27 mouse cellular contexts compared by ENCODE assay signal in the genomic region with DNA sequence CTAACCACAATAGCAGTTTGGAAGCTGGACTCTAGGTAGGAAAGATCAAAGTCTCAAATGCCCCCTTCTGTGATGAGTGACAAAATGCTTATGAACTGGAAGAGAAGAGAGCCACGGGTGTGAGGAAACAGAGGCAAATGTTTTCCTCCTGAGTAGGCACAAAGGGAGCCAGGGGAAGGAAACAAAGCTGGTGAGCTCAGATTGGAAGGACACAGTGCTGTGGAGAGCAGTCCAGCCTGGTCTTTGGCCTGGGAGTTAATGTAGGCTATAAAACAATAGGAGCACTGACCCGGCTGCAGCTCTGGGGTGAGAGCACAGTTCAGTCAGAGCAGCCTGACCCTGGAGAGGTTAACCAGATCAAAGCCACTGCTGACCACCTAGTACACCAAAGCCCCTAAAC.
DNase-seq lines count a peak whose midpoint lies in the region; ATAC-seq lines count a peak whose summit lies in the region.
"Had no signal": no experiment of that assay in that cellular context is flagged by ENCODE, and none has a peak within 500 bp of the region (broad histone marks: within the 10 kb centered on the region; RNA-seq: fewer than 3 reads in every experiment).

No protein-coding gene starts in this region.

- intact Hi-C loops in heart, postnatal 25 days (cut with DNase I), result no loop called here

- H3K9ac ChIP-seq in midbrain, embryonic 14.5 days (replicated peaks; ENCODE audit: low read length), result no peak overlapping the region
- H3K9ac ChIP-seq in intestine, embryonic 16.5 days (ENCODE audit: low read depth, low read length), result no peak overlapping the region
- H3K9ac ChIP-seq: forebrain, embryonic 15.5 days; heart, embryonic 12.5 days; heart, embryonic 15.5 days; hindbrain, embryonic 13.5 days had no signal

- H3K9me3 ChIP-seq in midbrain, embryonic 10.5 days (replicated peaks), result no peaks in the 10 kb centered on the region
- no peaks in the 10 kb centered on the region for H3K9me3 ChIP-seq in midbrain, embryonic 14.5 days (ENCODE audit: control insufficient read depth, low read length)
- no peaks in the 10 kb centered on the region for H3K9me3 ChIP-seq in intestine, embryonic 16.5 days (ENCODE audit: control insufficient read depth, low read length)
- H3K9me3 ChIP-seq: forebrain, embryonic 15.5 days; G1E; heart, embryonic 12.5 days; heart, embryonic 15.5 days; hindbrain, embryonic 13.5 days had no signal

- no peaks in the 10 kb centered on the region for H3K36me3 ChIP-seq in midbrain, embryonic 10.5 days
- H3K36me3 ChIP-seq in midbrain, embryonic 14.5 days (ENCODE audit: control insufficient read depth, insufficient read depth, low read length), result no peaks in the 10 kb centered on the region
- no peaks in the 10 kb centered on the region for H3K36me3 ChIP-seq in intestine, embryonic 16.5 days (ENCODE audit: control insufficient read depth, insufficient read depth, low read length)
- H3K36me3 ChIP-seq: forebrain, embryonic 15.5 days; G1E; heart, embryonic 12.5 days; heart, embryonic 15.5 days; hindbrain, embryonic 13.5 days had no signal

- DNase-seq in heart, adult 11 months, result peak; percentile 64
- no peak for DNase-seq in heart, postnatal 25 days (ENCODE audit: low spot score)
- DNase-seq in midbrain, embryonic 10.5 days (ENCODE audit: low spot score), result peak; percentile 44
- DNase-seq in midbrain, embryonic 14.5 days, result no peak
- peak; percentile 45 for DNase-seq in embryo, embryonic 9.5 days (ENCODE audit: extremely low spot score)
- DNase-seq in adrenal gland, postnatal 4 days (ENCODE audit: low spot score in 2 of 2), result no peak
- DNase-seq: adrenal gland, postnatal 10 days; adrenal gland, postnatal 36 days; B cell, adult 2 months; cerebellum, adult 11 months; cerebellum, adult 2 months; cerebellum, adult 9-11 months; cerebellum, postnatal 25 days; gastrocnemius, postnatal 25 days; heart, postnatal 10 days; kidney, adult 8-10 months had no signal

- no peak overlapping the region for H3K4me2 ChIP-seq in midbrain, embryonic 14.5 days (ENCODE audit: low read length)
- no peak overlapping the region for H3K4me2 ChIP-seq in intestine, embryonic 16.5 days (ENCODE audit: low read depth, low read length)
- H3K4me2 ChIP-seq: forebrain, embryonic 15.5 days; heart, embryonic 12.5 days; heart, embryonic 15.5 days; hindbrain, embryonic 13.5 days had no signal

- H3K27me3 ChIP-seq in midbrain, embryonic 10.5 days (ENCODE audit: low read depth, poor library complexity, severe bottlenecking), result no peaks in the 10 kb centered on the region
- H3K27me3 ChIP-seq in midbrain, embryonic 14.5 days (ENCODE audit: control insufficient read depth, insufficient read depth, low read length), result no peaks in the 10 kb centered on the region
- H3K27me3 ChIP-seq in intestine, embryonic 16.5 days (replicated peaks; ENCODE audit: control insufficient read depth, insufficient read depth, low read length), result no peaks in the 10 kb centered on the region
- H3K27me3 ChIP-seq: CH12.LX; forebrain, embryonic 15.5 days; heart, embryonic 12.5 days; heart, embryonic 15.5 days; hindbrain, embryonic 13.5 days; Patski had no signal

- peaks cover 12% of the 10 kb centered on the region for H3K4me1 ChIP-seq in midbrain, embryonic 10.5 days
- no peaks in the 10 kb centered on the region for H3K4me1 ChIP-seq in midbrain, embryonic 14.5 days (ENCODE audit: control insufficient read depth, insufficient read depth, low read length)
- H3K4me1 ChIP-seq in intestine, embryonic 16.5 days (ENCODE audit: control insufficient read depth, insufficient read depth, low read length), result no peaks in the 10 kb centered on the region
- H3K4me1 ChIP-seq: forebrain, embryonic 15.5 days; heart, embryonic 12.5 days; heart, embryonic 15.5 days; hindbrain, embryonic 13.5 days had no signal

- 9% methylated on average over 2 of the region's 2 CpGs for WGBS in midbrain, embryonic 10.5 days
- 14% methylated on average over 2 of the region's 2 CpGs for WGBS in midbrain, embryonic 14.5 days
- WGBS in intestine, embryonic 16.5 days, result 32% methylated on average over 2 of the region's 2 CpGs

- peak overlapping the region; percentile 50; the same call in 1 of the 2 replicates for H3K27ac ChIP-seq in midbrain, embryonic 10.5 days (replicated peaks)
- no peak overlapping the region for H3K27ac ChIP-seq in midbrain, embryonic 14.5 days (replicated peaks; ENCODE audit: low read depth, low read length)
- H3K27ac ChIP-seq in intestine, embryonic 16.5 days (ENCODE audit: low read length), result no peak overlapping the region
- H3K27ac ChIP-seq: forebrain, embryonic 15.5 days; heart, embryonic 15.5 days; hindbrain, embryonic 13.5 days had no signal

- no peak overlapping the region for H3K4me3 ChIP-seq in midbrain, embryonic 10.5 days
- no peak overlapping the region for H3K4me3 ChIP-seq in midbrain, embryonic 14.5 days (replicated peaks; ENCODE audit: low read depth, low read length)
- H3K4me3 ChIP-seq in intestine, embryonic 16.5 days (ENCODE audit: low read length), result no peak overlapping the region
- H3K4me3 ChIP-seq: forebrain, embryonic 15.5 days; heart, embryonic 12.5 days; heart, embryonic 15.5 days; hindbrain, embryonic 13.5 days had no signal

- no peak for ATAC-seq in midbrain, embryonic 14.5 days (ENCODE audit: low FRiP score, low TSS enrichment)
- no peak for ATAC-seq in intestine, embryonic 16.5 days
- ATAC-seq: forebrain, embryonic 15.5 days; hindbrain, embryonic 16.5 days; inflammation-experienced regulatory T-cells, adult 6 months; intestine, postnatal 0 days; Patski had no signal

Comparison
In these comparisons a context has a peak if more than half of its experiments do, and no peak if none do; other contexts are left out.
1. DNase-seq: peak in heart, adult 11 months (single experiment), midbrain, embryonic 10.5 days (single experiment) and embryo, embryonic 9.5 days (single experiment); none in heart, postnatal 25 days (single experiment), midbrain, embryonic 14.5 days (single experiment) and adrenal gland, postnatal 4 days (0 of 2).